Mouse (Mus musculus) small intestine, adult 2 months (tissue): ENCODE measurements around the gene Higd1c.

Experiments
- CTCF ChIP-seq: fragments of 200-500 bp; IDR thresholded peaks from 2 replicates; pipeline ENCODE4 v1.5.1; 2012; ENCODE audit warnings: low read depth, mild to moderate bottlenecking, control low read depth, inconsistent platforms, low read length, moderate library complexity, mixed read lengths; ENCODE audit not compliant: insufficient replicate concordance, insufficient read length; ENCODE audit errors: extremely low read depth
- POLR2A ChIP-seq: fragments of 200-500 bp; IDR thresholded peaks from 2 replicates; pipeline ENCODE4 v1.6.1; 2012; ENCODE audit warnings: low read depth, mild to moderate bottlenecking, control low read depth, inconsistent platforms, low read length, moderate library complexity

DNA sequence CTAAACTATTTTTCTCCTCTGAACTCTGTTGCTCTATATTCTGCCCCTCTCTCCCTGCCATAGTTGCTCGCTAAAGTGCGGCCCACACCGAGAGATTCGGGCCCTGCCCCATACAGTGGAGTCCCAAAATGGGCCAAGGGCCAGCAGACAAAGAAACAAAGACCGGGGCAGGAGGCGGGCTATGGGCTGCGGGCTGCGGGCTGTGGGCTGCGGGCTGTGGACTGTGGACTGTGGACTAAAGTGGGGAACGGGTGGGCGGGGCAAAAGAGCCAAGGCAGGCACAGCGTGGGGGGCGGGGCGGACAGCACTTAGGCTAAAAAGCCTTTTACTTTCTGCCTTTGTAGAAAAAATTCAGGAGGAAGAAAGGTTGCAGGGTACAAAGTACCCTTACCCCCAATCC is 17.6 kb upstream of the Higd1c start:
- TF ChIP-seq POLR2A (no peak), CTCF (no peak)
